Mouse (Mus musculus): Measurements from ENCODE around the gene Gm11563.

GRCm38 (mm10) chr11:99665860-99666259 lies 7.1 kb upstream of the Gm11563 start, which contains the start of gene Krtap4-6:
- no peak for TF ChIP-seq EP300 (IDR thresholded peaks at IDR 0.05; ENCODE audit: low read depth)
- TF ChIP-seq CTCF (IDR thresholded peaks at IDR 0.05; ENCODE audit: low read depth), result no peak
